Comparison of ENCODE assay signal across 27 mouse cellular contexts in the genomic region with DNA sequence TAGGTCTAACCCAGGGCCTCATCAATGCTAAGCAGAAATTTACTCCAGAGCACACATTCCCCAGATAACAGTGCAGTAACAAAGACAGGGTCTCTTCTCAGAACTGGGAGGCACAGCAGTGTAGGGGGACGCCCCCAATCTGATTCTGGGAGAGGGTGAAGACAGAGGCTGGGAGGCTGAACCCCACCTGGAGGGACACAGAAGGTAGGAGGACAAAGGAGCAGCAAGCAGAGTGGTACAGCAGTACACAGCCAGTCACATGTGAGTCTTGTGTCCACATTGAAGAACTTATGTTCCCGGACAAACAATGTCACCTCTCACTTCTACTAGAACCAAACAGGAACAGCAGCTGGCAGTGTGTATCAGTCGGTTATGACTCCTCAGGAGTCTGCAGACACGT.
DNase-seq lines count a peak whose midpoint lies in the region; ATAC-seq and TF ChIP-seq lines count a peak whose summit lies in the region.
"Had no signal": no experiment of that assay in that cellular context is flagged by ENCODE, and none has a peak within 500 bp of the region (broad histone marks: within the 10 kb centered on the region; RNA-seq: fewer than 3 reads in every experiment).

No protein-coding gene starts in this region.

- H3K27me3 ChIP-seq in heart, embryonic 13.5 days (replicated peaks): no peaks in the 10 kb centered on the region
- H3K27me3 ChIP-seq in lung, embryonic 15.5 days: no peaks in the 10 kb centered on the region
- H3K27me3 ChIP-seq in embryonic facial prominence, embryonic 10.5 days (replicated peaks; ENCODE audit: low read depth, poor library complexity, severe bottlenecking): no peaks in the 10 kb centered on the region
- H3K27me3 ChIP-seq in neural tube, embryonic 15.5 days (replicated peaks): no peaks in the 10 kb centered on the region
- H3K27me3 ChIP-seq: kidney, embryonic 15.5 days had no signal

- no peaks in the 10 kb centered on the region for H3K9me3 ChIP-seq in heart, embryonic 13.5 days
- H3K9me3 ChIP-seq in lung, embryonic 15.5 days: no peaks in the 10 kb centered on the region
- 0 out of 2 replicates have a peak, but pooled peaks cover 3% of the 10 kb centered on the region for H3K9me3 ChIP-seq in embryonic facial prominence, embryonic 10.5 days
- H3K9me3 ChIP-seq in neural tube, embryonic 15.5 days (replicated peaks): no peaks in the 10 kb centered on the region
- H3K9me3 ChIP-seq: G1E; kidney, embryonic 15.5 days; limb, embryonic 13.5 days had no signal

- ATAC-seq in heart, embryonic 13.5 days (ENCODE audit: extremely low read depth, insufficient number of reproducible peaks, low FRiP score, low TSS enrichment): no peak
- 0 out of 2 replicates have a peak, but pooled peaks have one; percentile 62 for ATAC-seq in lung, embryonic 15.5 days (ENCODE audit: borderline replicate concordance, extremely low read depth, low FRiP score, low TSS enrichment)
- ATAC-seq in neural tube, embryonic 15.5 days (ENCODE audit: low FRiP score): no peak
- ATAC-seq: forebrain, embryonic 14.5 days; lung, postnatal 0 days had no signal

- no peak for TF ChIP-seq POLR2A in lung, adult 2 months (IDR thresholded peaks at IDR 0.05; ENCODE audit: borderline replicate concordance, extremely low read depth, low read depth, low read length)

- no peak for TF ChIP-seq CTCF in lung, adult 2 months (IDR thresholded peaks at IDR 0.05; ENCODE audit: insufficient read depth, low read length)

- no peak overlapping the region for H3K4me2 ChIP-seq in heart, embryonic 13.5 days
- no peak overlapping the region for H3K4me2 ChIP-seq in lung, embryonic 15.5 days
- H3K4me2 ChIP-seq in neural tube, embryonic 15.5 days: no peak overlapping the region
- H3K4me2 ChIP-seq: heart, embryonic 11.5 days; kidney, embryonic 15.5 days; limb, embryonic 13.5 days; liver, embryonic 11.5 days had no signal

- H3K36me3 ChIP-seq in heart, embryonic 13.5 days: no peaks in the 10 kb centered on the region
- no peaks in the 10 kb centered on the region for H3K36me3 ChIP-seq in lung, embryonic 15.5 days
- H3K36me3 ChIP-seq in embryonic facial prominence, embryonic 10.5 days (replicated peaks): no peaks in the 10 kb centered on the region; the same call in 1 of the 2 replicates
- no peaks in the 10 kb centered on the region for H3K36me3 ChIP-seq in neural tube, embryonic 15.5 days
- H3K36me3 ChIP-seq: kidney, embryonic 15.5 days; limb, embryonic 13.5 days had no signal

- no peak overlapping the region for H3K27ac ChIP-seq in heart, embryonic 13.5 days (replicated peaks)
- H3K27ac ChIP-seq in lung, embryonic 15.5 days: no peak overlapping the region
- peak overlapping the region; percentile 44; the same call in 1 of the 2 replicates for H3K27ac ChIP-seq in embryonic facial prominence, embryonic 10.5 days (replicated peaks)
- 0 out of 2 replicates have a peak overlapping the region, but pooled peaks have one; percentile 14 for H3K27ac ChIP-seq in neural tube, embryonic 15.5 days (replicated peaks)
- H3K27ac ChIP-seq: kidney, embryonic 15.5 days; limb, embryonic 13.5 days; macrophage had no signal

- WGBS in heart, embryonic 13.5 days: 43% methylated on average over 4 of the region's 4 CpGs
- 45% methylated on average over 4 of the region's 4 CpGs for WGBS in lung, embryonic 15.5 days
- 48% methylated on average over 4 of the region's 4 CpGs for WGBS in lung, adult 2 months
- WGBS in embryonic facial prominence, embryonic 10.5 days: 73% methylated on average over 4 of the region's 4 CpGs
- 81% methylated on average over 4 of the region's 4 CpGs for WGBS in neural tube, embryonic 15.5 days

- no peak overlapping the region for H3K4me3 ChIP-seq in heart, embryonic 13.5 days
- no peak overlapping the region for H3K4me3 ChIP-seq in lung, embryonic 15.5 days
- no peak overlapping the region for H3K4me3 ChIP-seq in lung, adult 2 months (replicated peaks; ENCODE audit: extremely low read depth, low read depth, low read length)
- no peak overlapping the region for H3K4me3 ChIP-seq in embryonic facial prominence, embryonic 10.5 days
- H3K4me3 ChIP-seq in neural tube, embryonic 15.5 days (replicated peaks): no peak overlapping the region
- H3K4me3 ChIP-seq: kidney, embryonic 15.5 days; limb, embryonic 13.5 days; myocyte had no signal

- H3K4me1 ChIP-seq in heart, embryonic 13.5 days: peaks cover 18% of the 10 kb centered on the region
- H3K4me1 ChIP-seq in lung, embryonic 15.5 days: no peaks in the 10 kb centered on the region
- H3K4me1 ChIP-seq in lung, adult 2 months (ENCODE audit: control insufficient read depth, insufficient read depth, low read length): no peaks in the 10 kb centered on the region
- H3K4me1 ChIP-seq in embryonic facial prominence, embryonic 10.5 days: peaks cover 19% of the 10 kb centered on the region
- peaks cover 31% of the 10 kb centered on the region for H3K4me1 ChIP-seq in neural tube, embryonic 15.5 days

- no peak for DNase-seq in heart, adult 9 months (ENCODE audit: low spot score in 2 of 2)
- DNase-seq in lung, adult 2 months: no peak
- no peak for DNase-seq in embryonic facial prominence, embryonic 10.5 days (ENCODE audit: low spot score)
- no peak for DNase-seq in adipocyte (ENCODE audit: low spot score)
- DNase-seq: adrenal gland, postnatal 10 days; cerebellum, adult 8-10 months; cerebellum, postnatal 25 days; gastrocnemius, postnatal 25 days; heart, adult 11 months; heart, postnatal 4 days; kidney, adult 18-20 months; kidney, postnatal 25 days; retina, postnatal 1 day; right cerebral cortex, postnatal 14 days; thymus, postnatal 14 days had no signal

- 0 out of 2 replicates have a peak overlapping the region, but pooled peaks have one; percentile 33 for H3K9ac ChIP-seq in heart, embryonic 13.5 days
- no peak overlapping the region for H3K9ac ChIP-seq in lung, embryonic 15.5 days
- no peak overlapping the region for H3K9ac ChIP-seq in neural tube, embryonic 15.5 days (replicated peaks)
- H3K9ac ChIP-seq: kidney, embryonic 15.5 days; limb, embryonic 13.5 days had no signal

Comparison
In these comparisons a context has a peak if more than half of its experiments do, and no peak if none do; other contexts are left out.
1. H3K27ac ChIP-seq: peak in embryonic facial prominence, embryonic 10.5 days (single experiment) and neural tube, embryonic 15.5 days (single experiment); none in heart, embryonic 13.5 days (single experiment) and lung, embryonic 15.5 days (single experiment).